Mouse (Mus musculus): ENCODE results near the gene Adgrf3. TPM values are rescaled to one million over a fixed set of nuclear protein-coding genes. Genes with fewer than 3 reads are reported as not detected.

Gene Adgrf3
- polyA plus RNA-seq, 1 experiment from 2014 or later, result not detected

DNA sequence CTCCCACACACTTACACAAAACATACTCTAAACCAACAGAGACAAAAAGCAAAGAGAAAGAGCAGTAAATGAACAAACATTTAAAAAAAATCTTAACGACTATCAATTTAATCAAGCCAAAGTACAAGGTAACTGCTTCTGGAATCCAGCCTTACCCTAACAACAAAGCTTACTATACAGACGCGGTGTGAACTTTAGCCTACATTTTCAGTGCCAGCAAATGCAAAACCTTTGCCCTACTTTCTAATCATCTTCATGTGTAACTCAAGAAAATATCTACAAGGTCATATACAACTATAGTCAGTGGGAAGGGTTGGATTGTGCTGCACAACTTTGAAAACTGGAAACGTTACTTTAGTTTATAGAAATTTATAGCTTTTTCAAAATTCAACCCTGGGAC is 53.5 kb downstream of the Adgrf3 start:
- Histone ChIP-seq H3K4me3 (ENCODE audit: inconsistent target) (no peak overlapping the region), H3K27ac (no peak overlapping the region), H3K36me3 (ENCODE audit: inconsistent target) (no peaks in the 10 kb centered on the region; the same call in 1 of the 2 replicates), H3K79me2 (ENCODE audit: inconsistent target) (peaks cover 91% of the 10 kb centered on the region)
- 94% methylated on average over 4 of the region's 4 CpGs for WGBS (ENCODE audit: missing documents)

GRCm38 (mm10) chr5:30148133-30148920 is 57.2 kb downstream of the Adgrf3 start:
- 74% methylated on average over 5 of the region's 5 CpGs for WGBS (ENCODE audit: missing documents)
- H3K27ac ChIP-seq, result no peak overlapping the region
- peaks cover 27% of the 10 kb centered on the region for H3K36me3 ChIP-seq (ENCODE audit: inconsistent target)
- peaks cover 58% of the 10 kb centered on the region for H3K79me2 ChIP-seq (ENCODE audit: inconsistent target)
- no peak overlapping the region for H3K4me3 ChIP-seq (ENCODE audit: inconsistent target)

DNA sequence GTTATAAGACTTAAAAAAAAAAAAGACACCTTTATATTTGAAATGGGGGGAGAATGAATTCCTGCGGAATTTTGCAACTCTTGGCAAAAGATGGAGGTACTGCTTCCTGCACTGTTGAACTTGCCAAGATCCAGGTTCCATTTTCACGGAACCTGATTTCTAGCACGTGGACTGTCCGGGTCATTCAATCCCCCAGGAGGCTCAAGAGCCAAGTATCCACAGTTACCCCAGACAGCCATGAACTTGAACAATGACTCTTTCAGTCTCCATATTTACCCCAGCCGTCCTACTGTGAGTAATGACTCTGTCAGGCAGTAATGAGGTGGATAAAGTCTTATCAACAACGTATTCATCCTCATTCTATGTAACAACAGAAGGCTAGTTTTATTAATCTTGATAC is 59.0 kb downstream of the Adgrf3 start:
- peaks cover 45% of the 10 kb centered on the region for H3K36me3 ChIP-seq (ENCODE audit: inconsistent target)
- H3K4me3 ChIP-seq (ENCODE audit: inconsistent target), result no peak overlapping the region
- no peak overlapping the region for H3K27ac ChIP-seq
- H3K79me2 ChIP-seq (ENCODE audit: inconsistent target), result peaks cover 40% of the 10 kb centered on the region
- 93% methylated on average over 6 of the region's 6 CpGs for WGBS (ENCODE audit: missing documents)

Other genes starting within 250 kb of the Adgrf3 start
- gene Il6, start 192.6 kb downstream of the Adgrf3 start, polyA plus RNA-seq (2018), result 0.43 to 0.53 TPM in 2 of 3 replicates, not detected in the other
- gene Tyms, start 132.1 kb downstream of the Adgrf3 start, polyA plus RNA-seq (2018), result 4.2 to 21.7 TPM (median 11.2 TPM) in 3 replicates
- not detected in 3 replicates for gene Garem2, start 100.6 kb downstream of the Adgrf3 start, polyA plus RNA-seq (2018)
- not detected in 3 replicates for gene 3110082J24Rik, start 99.6 kb downstream of the Adgrf3 start, polyA plus RNA-seq (2018)
- gene Hadha, start 50.6 kb downstream of the Adgrf3 start, polyA plus RNA-seq (2018), result 94.5 to 203 TPM (median 100 TPM) in 3 replicates
- 80.0 to 113 TPM (median 89.1 TPM) in 3 replicates for gene Hadhb, start 50.5 kb downstream of the Adgrf3 start, polyA plus RNA-seq (2018)
- gene Selenoi, start 26.9 kb upstream of the Adgrf3 start, polyA plus RNA-seq (2018), result 4.8 to 9.1 TPM (median 7.1 TPM) in 3 replicates
- gene Drc1, start 75.7 kb upstream of the Adgrf3 start, polyA plus RNA-seq (2018), result not detected in 3 replicates